Mouse (Mus musculus): ENCODE results near the gene Fundc2.

Fundc2 gene

DNA sequence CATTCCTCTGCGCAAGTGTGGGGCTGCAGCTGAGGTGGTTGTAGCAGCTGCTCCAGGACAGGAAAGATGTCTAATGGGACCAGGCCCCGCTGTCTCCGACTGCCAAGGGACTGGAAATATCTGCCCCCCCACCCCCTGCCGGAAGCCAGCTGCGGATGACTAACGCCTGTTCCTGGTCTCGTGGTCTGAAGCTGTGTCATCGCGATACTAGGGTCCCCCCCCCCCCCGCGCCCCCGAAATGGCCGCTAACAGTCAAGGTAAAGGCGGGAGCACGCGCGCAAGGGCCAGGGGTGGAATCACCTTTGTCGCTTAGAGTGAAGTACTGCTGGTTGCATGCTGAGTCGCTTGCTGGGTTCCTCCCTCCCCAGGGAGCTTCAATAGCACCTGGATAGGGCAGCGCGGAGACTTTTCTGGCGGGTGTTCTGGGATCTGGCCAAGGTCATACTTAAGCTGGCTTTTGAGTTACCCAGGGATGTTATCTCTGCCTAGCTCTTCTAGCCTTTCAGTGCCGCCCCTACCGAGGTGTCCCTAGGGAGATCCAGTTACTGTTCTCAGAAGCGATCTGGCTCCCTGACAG lies at the start of gene Fundc2, which contains the start of gene F8:
Gene Fundc2, plus strand, starts transcription at position 205 of the 577 bp plus-strand sequence.
Gene F8, minus strand, starts transcription at position 421 of the 577 bp plus-strand sequence.
- DNase-seq (ENCODE audit: low spot score): peak; percentile 72

DNA sequence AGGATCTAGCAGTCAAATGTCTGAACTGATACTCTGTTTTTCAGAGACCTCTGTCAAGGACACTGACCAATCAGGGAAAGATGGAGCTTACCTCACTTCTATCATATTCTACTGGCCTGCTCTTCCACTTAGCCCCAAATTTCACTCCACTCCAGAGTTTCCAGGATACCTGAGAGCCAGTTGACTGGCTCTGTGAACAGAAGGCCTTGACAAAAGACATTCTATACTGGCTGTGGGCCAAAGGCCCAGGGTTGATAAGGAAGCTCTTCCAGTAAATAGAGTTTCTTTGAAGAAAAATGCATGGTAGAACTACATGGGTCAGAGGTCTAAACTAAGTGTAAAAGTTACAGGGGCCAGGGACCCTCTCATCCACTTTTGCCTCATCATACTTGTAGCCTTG lies 12.0 kb upstream of the Fundc2 start:
- DNase-seq (ENCODE audit: low spot score): no peak

DNA sequence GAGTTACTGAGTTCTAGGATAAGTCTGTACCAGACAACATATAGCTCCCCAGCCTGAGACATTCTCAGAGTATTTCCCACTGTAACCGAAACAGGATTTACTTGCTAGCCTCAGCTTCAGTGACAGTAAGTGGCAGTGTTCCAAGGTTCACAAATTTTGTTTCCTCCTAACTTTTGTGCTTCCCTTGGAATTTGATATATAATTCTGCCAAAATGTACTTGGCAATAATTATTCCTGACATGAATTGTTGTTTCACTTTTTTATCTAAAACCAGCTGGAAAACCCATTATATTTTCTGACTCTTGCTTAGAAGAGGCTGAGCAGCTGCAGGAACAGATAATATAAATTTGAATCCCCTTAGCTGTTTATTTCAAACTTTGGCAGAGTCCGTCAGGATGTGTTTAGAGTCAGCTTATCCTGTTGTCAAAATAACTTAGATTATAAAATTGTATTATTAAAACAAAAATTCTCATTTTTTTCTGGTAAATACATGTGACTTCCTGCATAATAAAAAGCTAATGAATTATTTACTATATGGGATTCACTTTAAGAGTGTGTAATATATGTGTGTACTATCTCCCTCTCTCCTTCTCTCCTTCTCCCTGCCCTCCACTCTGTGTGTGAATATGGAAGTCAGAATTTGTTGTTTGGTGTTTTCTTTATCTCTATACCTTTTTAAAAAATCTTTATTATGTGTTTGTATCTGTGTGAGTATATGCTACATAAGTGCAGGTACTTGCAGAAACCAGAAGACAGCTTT lies 9.4 kb upstream of the Fundc2 start:
- no peak for DNase-seq (ENCODE audit: low spot score)

DNA sequence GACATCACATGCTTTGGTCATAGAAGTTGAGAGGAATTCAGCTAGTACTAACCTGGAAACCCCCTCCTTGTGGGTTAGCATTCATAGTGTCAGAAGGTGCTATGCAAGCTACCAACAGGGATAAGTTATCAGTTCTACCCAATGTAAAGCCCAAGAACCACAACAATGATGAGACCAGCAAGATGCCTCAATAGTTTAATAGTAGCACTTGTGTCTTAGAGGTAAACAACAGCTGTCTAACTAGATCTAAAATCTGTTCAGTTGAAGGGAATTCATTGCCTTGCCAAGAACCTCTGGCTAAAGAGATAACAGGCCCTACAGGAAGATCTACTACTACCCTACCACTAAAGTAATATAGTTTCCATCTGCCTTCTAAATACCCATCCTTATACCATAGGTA lies 5.4 kb upstream of the Fundc2 start:
- no peak for DNase-seq (ENCODE audit: low spot score)

DNA sequence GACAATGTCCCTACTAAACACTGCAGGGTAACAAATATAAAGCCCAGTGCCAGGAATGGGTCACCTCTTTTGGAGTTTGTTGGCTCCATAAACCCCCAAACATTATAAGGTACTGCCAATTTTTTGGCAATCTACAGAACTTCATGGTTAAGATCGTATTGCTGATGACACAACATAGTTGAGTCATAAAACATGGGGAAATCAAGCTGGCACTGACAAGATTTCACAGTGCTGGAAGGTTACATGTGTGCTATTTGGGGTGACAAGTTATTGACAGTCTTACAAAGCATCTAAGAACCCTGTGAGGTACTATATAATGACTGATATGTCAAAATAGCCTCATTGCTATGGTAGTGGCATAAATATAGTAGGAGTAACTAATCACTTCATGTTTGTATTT lies 1.0 kb upstream of the Fundc2 start:
- DNase-seq (ENCODE audit: low spot score): no peak

DNA sequence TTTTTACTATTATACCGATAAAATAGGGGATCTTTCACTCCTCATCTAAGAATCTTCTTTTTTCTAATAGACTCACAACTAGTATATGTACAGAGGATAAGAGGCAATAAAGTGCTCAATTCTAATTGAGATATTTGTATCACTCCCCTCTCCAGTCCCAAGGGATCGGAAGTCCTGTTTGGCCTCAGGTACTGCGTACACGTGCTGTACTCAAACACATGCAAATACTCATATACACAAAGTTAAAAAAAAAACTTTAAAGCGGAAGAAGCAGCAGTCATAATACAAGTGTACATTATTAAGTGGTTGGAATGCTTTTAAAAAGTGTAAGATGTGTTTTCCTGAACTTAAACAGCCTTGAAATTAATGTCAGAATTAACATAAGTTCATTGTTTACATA lies 500 bp upstream of the Fundc2 start:
- no peak for DNase-seq (ENCODE audit: low spot score)

DNA sequence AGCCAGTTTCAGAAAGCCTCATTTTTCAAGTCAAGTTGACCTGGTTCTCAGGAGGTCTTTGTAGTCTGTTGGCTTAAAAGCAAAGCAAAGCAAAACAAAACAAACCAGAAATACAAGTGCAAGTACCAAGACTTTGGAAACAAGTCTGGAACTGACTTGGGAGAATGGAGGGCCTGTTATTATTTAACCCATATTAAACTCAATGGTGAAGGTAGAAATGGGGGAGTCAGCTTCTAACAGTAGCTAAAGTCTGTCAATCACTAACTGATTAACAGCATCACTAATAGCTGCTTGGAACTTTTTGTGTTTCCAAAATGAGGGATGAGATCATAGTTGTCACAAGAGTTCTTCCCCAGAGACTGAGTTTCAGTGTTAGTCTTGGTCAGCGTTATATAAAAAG lies 17.3 kb downstream of the Fundc2 start:
- DNase-seq (ENCODE audit: low spot score): no peak

DNA sequence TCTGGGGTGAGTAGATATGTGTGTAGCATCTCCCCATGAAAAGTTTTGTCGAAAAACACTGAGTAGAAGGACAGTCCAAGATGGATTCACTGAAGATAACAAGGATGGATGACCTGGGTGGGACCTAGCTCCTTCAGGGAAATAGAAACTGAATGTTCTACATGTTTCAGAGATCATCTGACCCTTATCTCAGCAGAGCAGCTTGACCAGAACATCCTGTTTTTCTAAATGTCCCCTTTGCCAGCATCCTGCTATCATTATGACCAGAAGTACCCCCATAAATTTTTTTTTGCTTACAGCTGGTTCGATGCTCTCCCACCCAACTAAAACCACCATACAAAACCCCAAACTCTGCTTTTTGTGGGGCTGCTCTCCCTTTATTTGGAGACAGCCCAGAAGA lies 20.5 kb downstream of the Fundc2 start:
- DNase-seq (ENCODE audit: low spot score): peak; percentile 50

DNA sequence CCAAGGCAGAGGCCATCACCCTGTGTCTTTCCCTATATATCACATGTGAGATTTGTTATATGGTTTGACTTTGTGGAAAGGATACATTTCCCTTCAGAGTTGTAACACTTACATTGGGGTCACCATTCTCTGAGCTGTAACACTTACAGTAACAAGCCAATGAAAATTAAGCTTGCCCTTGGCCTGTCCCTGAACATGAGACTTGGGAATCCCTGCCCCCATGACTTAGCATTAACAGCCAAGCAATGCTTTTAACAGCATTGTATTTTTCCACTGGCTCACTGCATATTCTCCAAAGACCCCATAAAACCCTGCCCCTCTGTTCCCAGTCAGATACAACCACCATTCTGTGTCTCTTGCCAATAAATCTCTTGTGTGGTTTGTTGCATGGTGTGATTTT lies 21.2 kb downstream of the Fundc2 start:
- no peak for DNase-seq (ENCODE audit: low spot score)

DNA sequence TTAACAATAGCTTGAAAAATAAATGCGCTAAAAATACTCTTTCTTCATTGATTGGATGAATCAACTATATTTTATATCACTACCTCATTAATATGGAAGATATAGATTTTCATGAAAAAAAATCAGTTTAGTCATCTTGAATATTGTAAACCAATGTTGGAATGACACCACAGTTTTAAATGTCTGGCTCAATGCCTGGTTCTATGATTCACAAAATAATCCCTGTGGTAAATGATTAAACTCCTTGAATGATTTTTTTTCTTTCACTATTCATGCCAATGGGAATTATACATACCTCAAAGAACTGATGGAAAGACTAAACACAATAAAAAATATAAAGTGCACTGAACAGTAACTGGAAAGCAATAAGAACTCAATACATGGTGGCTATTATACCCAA lies 27.5 kb downstream of the Fundc2 start:
- no peak for DNase-seq (ENCODE audit: low spot score)

DNA sequence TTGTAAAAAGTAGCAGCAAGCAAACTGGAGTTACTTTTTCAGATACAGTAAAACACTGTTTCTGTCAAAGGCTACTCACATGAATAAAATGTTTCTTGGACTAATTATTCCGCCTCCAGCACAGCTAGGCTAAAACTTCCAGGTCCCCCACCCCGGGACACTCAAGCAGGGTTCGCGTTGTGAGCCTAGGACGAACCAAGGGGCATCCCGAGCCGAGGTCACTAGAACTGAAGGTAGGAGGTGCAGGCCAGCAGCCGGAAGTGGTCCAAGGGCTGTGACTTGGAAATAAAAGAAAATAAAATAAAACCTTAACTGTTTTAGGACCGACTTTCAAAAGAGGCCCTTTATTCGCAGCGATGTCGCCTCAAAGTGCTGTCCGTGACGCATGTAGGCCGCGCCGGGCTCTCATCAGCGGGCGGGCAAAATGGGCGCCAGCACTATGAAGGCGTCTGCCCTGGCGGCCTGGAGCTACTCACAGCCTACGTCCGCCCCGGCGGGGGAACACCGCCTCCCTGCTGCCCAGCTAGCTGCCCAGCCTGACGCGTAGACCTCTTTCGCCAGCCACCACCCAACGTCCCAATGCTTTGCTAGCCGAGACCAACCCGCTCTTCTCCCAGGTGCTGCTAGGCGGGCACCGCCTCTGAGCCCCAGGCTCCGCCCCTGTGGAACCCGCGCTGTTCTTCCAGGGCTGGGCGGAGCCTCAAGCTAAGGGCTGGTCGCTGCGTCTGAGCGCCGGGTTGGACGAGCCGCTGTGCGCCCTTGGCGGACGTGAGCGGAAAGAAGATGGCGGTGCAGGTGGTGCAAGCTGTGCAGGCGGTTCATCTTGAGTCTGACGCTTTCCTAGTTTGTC lies 34.0 kb downstream of the Fundc2 start, which contains the start of the genes Cmc4, Mtcp1 and Brcc3:
Gene Cmc4, minus strand, starts transcription at position 649 of the 850 bp plus-strand sequence.
Gene Mtcp1, minus strand, starts transcription at position 653 of the 850 bp plus-strand sequence.
Gene Brcc3, plus strand, starts transcription at position 693 of the 850 bp plus-strand sequence.
- peak; percentile 84 for DNase-seq (ENCODE audit: low spot score)
